Mouse (Mus musculus) liver, embryonic 13.5 days (tissue): ENCODE data around the gene Armh3. TPM values are rescaled to one million over a fixed set of nuclear protein-coding genes. Genes with fewer than 3 reads are reported as not detected.

Experiments used
- ATAC-seq: fragments of 200-750 bp; cut with Nextera tagmentation; 2 replicates; pipeline ENCODE4 v1.8.0; 2017; ENCODE audit warnings: low read depth, mild to moderate bottlenecking, moderate number of reproducible peaks, moderate library complexity
- DNase-seq: peaks from one replicate; pipeline ENCODE4 v3.0.0; 2022
- H3K27ac ChIP-seq: fragments of 300-500 bp; sonication (generic); 2 replicates; pipeline ENCODE4 v1.5.1; 2015; ENCODE audit warnings: moderate library complexity, mild to moderate bottlenecking, inconsistent platforms
- H3K27me3 ChIP-seq: fragments of 300-500 bp; sonication (generic); 2 replicates; pipeline ENCODE4 v1.6.1; 2015; ENCODE audit warnings: mild to moderate bottlenecking, inconsistent platforms
- H3K36me3 ChIP-seq: fragments of 300-500 bp; sonication (generic); 2 replicates; pipeline ENCODE4 v1.6.1; 2015; ENCODE audit warnings: mild to moderate bottlenecking, inconsistent platforms
- H3K4me1 ChIP-seq: fragments of 300-500 bp; sonication (generic); replicated peaks from 2 replicates; pipeline ENCODE4 v1.6.1; 2015; ENCODE audit warnings: inconsistent platforms
- H3K4me2 ChIP-seq: fragments of 300-500 bp; sonication (generic); 2 replicates; pipeline ENCODE4 v1.6.1; 2015; ENCODE audit warnings: inconsistent platforms, mild to moderate bottlenecking, moderate library complexity
- H3K4me3 ChIP-seq: fragments of 300-500 bp; sonication (generic); replicated peaks from 2 replicates; pipeline ENCODE4 v1.5.1; 2015; ENCODE audit warnings: mild to moderate bottlenecking, inconsistent platforms
- H3K9ac ChIP-seq: fragments of 300-500 bp; sonication (generic); 2 replicates; pipeline ENCODE4 v1.6.1; 2015; ENCODE audit warnings: mild to moderate bottlenecking, inconsistent platforms
- H3K9me3 ChIP-seq: fragments of 300-500 bp; sonication (generic); replicated peaks from 2 replicates; pipeline ENCODE4 v1.6.1; 2016; ENCODE audit warnings: inconsistent platforms
- WGBS: fragments of 180-500 bp; shearing (Covaris S2); methylation state at CpG from one replicate; pipeline ENCODE4 v1.1.7; 2015; ENCODE audit not compliant: insufficient replicate concordance; 5-methylcytosine and 5-hydroxymethylcytosine counted together
- polyA plus RNA-seq: library from polyadenylated mRNA; unstranded; fragments of >200 nt; fragmentation: Nextera tagmentation; extraction: Ambion mirVana; gene quantifications from 2 replicates; pipeline ENCODE4 v1.2.1, GENCODE M21; 2015

Armh3 gene
- polyA plus RNA-seq, 1 experiment from 2014 or later, result 4.3 TPM

DNA sequence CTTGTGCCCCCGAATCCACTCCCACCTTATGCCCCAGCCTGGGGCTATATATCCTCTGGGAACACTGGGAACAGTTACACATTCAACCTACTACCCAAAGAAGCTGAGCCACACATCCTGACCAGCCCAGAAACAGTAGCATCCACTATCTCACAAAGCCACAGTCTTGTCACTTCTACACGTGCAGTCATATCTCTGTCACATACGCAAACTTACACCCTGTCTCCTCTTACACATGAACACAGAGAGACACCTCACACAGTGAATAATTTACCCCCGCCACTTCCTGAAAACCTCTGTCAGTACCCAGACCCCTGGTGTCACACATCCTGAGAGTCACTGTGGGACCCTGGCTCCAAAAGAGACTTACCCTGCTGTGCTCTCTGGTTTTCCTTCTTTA lies 195.6 kb downstream of the Armh3 start:
- H3K27me3 ChIP-seq, result no peaks in the 10 kb centered on the region
- DNase-seq, result peak; percentile 32
- peak overlapping the region; percentile 65 for H3K4me2 ChIP-seq
- ATAC-seq, result peak; percentile 88
- H3K4me1 ChIP-seq, result peaks cover 39% of the 10 kb centered on the region
- peak overlapping the region; percentile 61 for H3K9ac ChIP-seq
- H3K4me3 ChIP-seq, result peak overlapping the region; percentile 38
- H3K27ac ChIP-seq, result peak overlapping the region; percentile 72
- WGBS, result 21% methylated on average over 4 of the region's 4 CpGs
- H3K9me3 ChIP-seq, result no peaks in the 10 kb centered on the region; the same call in 1 of the 2 replicates
- no peaks in the 10 kb centered on the region for H3K36me3 ChIP-seq

DNA sequence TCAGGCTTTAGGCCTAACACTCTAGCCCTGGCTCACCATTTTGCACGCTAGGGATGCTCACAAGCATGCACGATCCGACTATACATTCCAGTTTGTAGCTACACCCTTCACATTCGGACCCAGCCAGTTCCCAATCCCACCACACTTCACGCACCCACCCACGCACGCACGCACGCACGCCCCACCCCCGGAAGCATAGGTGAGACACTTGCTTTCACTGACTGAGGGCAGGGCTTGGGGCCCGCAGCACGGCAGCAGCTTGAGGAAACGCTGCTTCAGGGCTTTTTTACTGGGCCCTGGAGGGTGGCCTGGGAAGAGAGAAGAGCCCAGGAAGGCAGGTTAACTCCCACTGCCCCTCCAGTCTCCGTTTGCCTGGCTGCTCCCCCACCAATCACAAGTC lies 201.4 kb downstream of the Armh3 start:
- no peaks in the 10 kb centered on the region for H3K36me3 ChIP-seq
- no peaks in the 10 kb centered on the region; the same call in 1 of the 2 replicates for H3K9me3 ChIP-seq
- H3K4me1 ChIP-seq, result peaks cover 19% of the 10 kb centered on the region
- no peaks in the 10 kb centered on the region for H3K27me3 ChIP-seq
- DNase-seq (no peak), ATAC-seq (no peak)
- no peak overlapping the region for H3K27ac ChIP-seq
- no peak overlapping the region for H3K4me3 ChIP-seq
- H3K4me2 ChIP-seq, result no peak overlapping the region
- H3K9ac ChIP-seq, result no peak overlapping the region
- 84% methylated on average over 15 of the region's 15 CpGs for WGBS

DNA sequence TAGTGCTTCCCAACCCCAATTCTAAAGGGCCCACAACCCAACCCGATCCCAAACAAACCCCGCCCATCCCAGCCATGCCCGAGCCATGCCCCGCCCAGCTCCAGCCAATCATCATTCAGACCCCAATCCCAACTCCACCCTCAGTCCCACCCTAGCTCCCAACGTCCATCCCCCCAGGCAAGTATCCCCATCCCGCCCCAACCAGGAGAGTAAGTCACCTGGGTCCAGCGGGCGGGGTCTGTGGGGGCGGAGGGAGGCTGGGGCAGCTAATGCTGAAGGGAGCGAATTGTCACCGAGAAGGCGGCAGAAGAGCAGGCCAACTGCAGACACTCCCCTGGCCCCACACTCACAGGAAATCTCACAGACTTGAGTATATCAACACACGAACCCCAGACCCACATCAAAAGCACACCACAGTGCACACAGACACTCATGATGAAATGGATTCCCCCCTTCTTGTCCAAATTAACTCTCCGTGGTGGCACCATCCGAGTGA lies 202.2 kb downstream of the Armh3 start:
- H3K4me3 ChIP-seq, result peak overlapping the region; percentile 2; the same call in 1 of the 2 replicates
- WGBS, result 26% methylated on average over 15 of the region's 15 CpGs
- no peaks in the 10 kb centered on the region for H3K36me3 ChIP-seq
- H3K9ac ChIP-seq, result no peak overlapping the region
- ATAC-seq (peak; percentile 67), DNase-seq (peak; percentile 53)
- H3K27ac ChIP-seq, result no peak overlapping the region; the same call in 1 of the 2 replicates
- peaks cover 17% of the 10 kb centered on the region for H3K4me1 ChIP-seq
- peak overlapping the region; percentile 52 for H3K4me2 ChIP-seq
- no peaks in the 10 kb centered on the region; the same call in 1 of the 2 replicates for H3K9me3 ChIP-seq
- no peaks in the 10 kb centered on the region for H3K27me3 ChIP-seq

- Histone ChIP-seq H3K9me3 (no peaks in the 10 kb centered on the region; the same call in 1 of the 2 replicates), H3K4me2 (peak overlapping the region; percentile 52), H3K27ac (no peak overlapping the region), H3K27me3 (no peaks in the 10 kb centered on the region), H3K4me1 (peaks cover 24% of the 10 kb centered on the region), H3K4me3 (0 out of 2 replicates have a peak overlapping the region, but pooled peaks have one; percentile 2), H3K36me3 (no peaks in the 10 kb centered on the region), H3K9ac (no peak overlapping the region)
- DNase-seq, result no peak
- 32% methylated on average over 15 of the region's 15 CpGs for WGBS
- no peak for ATAC-seq
Measured at GRCm38 (mm10) chr19:45795406-45795944, 202.8 kb downstream of the Armh3 start.

DNA sequence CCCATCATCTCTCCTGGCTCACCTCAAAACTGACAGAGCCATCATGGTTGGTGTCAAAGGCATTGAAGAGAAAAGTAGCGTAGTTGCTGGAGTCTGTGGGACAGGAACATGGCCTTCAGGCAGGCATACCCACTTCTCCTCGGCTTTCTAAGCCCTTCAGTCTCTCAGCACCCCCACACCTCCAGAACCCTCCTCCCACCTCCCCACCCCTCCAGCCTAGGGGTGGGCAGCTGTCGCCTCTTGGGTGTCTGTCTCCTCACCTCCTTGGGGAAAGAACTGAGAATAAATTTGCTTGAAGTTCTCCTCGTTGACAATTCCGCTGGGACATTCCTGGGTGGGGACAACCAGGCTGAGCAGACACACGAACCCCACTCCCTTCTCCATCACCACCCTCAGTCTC lies 203.6 kb downstream of the Armh3 start:
- Histone ChIP-seq H3K9ac (no peak overlapping the region), H3K27ac (no peak overlapping the region), H3K36me3 (no peaks in the 10 kb centered on the region), H3K4me1 (peaks cover 31% of the 10 kb centered on the region), H3K27me3 (no peaks in the 10 kb centered on the region), H3K4me2 (no peak overlapping the region), H3K4me3 (no peak overlapping the region), H3K9me3 (no peaks in the 10 kb centered on the region; the same call in 1 of the 2 replicates)
- ATAC-seq (no peak), DNase-seq (no peak)
- 75% methylated on average over 6 of the region's 6 CpGs for WGBS

GRCm38 (mm10) chr19:45792404-45792803 lies 205.9 kb downstream of the Armh3 start:
- no peak overlapping the region for H3K4me2 ChIP-seq
- H3K27me3 ChIP-seq, result no peaks in the 10 kb centered on the region
- peak overlapping the region; percentile 29; the same call in 1 of the 2 replicates for H3K27ac ChIP-seq
- no peak overlapping the region for H3K4me3 ChIP-seq
- no peaks in the 10 kb centered on the region for H3K36me3 ChIP-seq
- no peaks in the 10 kb centered on the region for H3K9me3 ChIP-seq
- H3K9ac ChIP-seq, result no peak overlapping the region
- peaks cover 47% of the 10 kb centered on the region for H3K4me1 ChIP-seq
- DNase-seq (no peak), ATAC-seq (no peak)
- 77% methylated on average over 6 of the region's 6 CpGs for WGBS

DNA sequence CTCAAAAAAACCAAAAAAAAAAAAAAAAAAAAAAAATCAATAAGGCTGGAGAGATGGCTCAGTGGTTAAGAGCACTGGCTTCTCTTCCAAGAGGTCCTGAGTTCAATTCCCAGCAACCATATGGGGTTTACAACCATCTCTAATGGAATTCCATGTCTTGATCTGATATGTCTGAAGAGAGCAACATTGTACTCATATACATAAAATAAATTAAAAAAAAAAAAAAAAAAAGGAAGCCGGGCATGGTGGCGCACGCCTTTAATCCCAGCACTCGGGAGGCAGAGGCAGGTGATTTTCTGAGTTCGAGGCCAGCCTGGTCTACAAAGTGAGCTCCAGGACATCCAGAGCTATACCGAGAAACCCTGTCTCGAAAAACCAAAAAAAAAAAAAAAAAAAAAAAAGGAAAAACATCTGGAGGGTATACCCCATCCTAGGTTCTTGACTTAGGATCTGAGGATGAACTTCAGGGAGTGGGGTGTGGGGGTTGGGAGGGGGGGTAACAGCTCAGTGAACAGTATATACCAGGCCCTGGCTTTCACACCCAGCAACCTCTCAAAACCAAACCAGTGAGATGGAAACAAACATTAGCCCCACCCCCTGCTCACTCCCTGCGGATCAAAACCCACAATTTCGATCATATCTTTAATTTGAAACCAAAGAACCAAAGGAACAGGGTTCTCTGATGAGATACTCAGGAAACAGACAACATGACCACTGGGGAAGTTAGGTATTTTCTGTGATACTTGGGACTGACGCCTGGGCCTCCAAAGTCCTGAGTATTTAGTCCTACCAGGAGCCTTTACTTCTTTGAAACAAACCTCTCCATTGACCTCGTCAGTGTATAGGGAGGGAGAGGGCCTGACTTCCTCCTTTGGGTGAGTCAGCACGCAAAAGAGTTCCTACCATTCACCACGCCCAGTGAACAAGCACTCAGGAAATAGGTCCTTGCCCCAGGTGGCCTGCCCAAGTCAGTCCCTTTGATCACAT lies 208.1 kb downstream of the Armh3 start:
- H3K4me1 ChIP-seq, result peaks cover 38% of the 10 kb centered on the region
- H3K9ac ChIP-seq, result peak overlapping the region; percentile 37; the same call in 1 of the 2 replicates
- no peaks in the 10 kb centered on the region for H3K9me3 ChIP-seq
- WGBS, result 52% methylated on average over 13 of the region's 13 CpGs
- H3K4me3 ChIP-seq, result peak overlapping the region; percentile 15; the same call in 1 of the 2 replicates
- peak; percentile 97 for ATAC-seq
- H3K27me3 ChIP-seq, result no peaks in the 10 kb centered on the region
- H3K4me2 ChIP-seq, result peak overlapping the region; percentile 52
- DNase-seq, result peak; percentile 67
- no peaks in the 10 kb centered on the region for H3K36me3 ChIP-seq
- peak overlapping the region; percentile 92 for H3K27ac ChIP-seq

DNA sequence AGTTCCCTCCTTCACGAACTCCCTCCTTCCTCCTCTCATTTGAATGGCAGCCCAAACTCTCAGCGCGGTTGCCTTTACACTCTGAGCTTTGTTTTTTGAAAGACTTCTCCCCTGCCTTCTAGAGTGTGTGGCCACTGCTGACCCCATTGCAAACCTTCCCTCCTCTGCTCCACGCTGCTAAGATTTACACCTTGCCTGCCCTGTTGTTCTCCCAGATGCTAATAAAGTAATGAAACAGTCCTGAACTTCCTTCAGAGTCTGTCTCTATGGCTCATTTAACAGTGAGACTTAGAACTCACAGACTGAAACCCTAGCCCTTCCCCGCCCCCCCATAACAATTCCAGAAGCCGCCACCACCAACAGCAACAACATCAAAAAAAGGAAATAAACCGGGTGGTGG lies 208.9 kb downstream of the Armh3 start:
- no peak overlapping the region for H3K4me3 ChIP-seq
- no peak overlapping the region for H3K9ac ChIP-seq
- no peaks in the 10 kb centered on the region for H3K27me3 ChIP-seq
- no peaks in the 10 kb centered on the region for H3K36me3 ChIP-seq
- H3K4me1 ChIP-seq, result peaks cover 42% of the 10 kb centered on the region
- no peak for DNase-seq
- no peak overlapping the region for H3K4me2 ChIP-seq
- no peak for ATAC-seq
- WGBS, result 84% methylated on average over 7 of the region's 7 CpGs
- H3K27ac ChIP-seq, result peak overlapping the region; percentile 92
- H3K9me3 ChIP-seq, result no peaks in the 10 kb centered on the region

DNA sequence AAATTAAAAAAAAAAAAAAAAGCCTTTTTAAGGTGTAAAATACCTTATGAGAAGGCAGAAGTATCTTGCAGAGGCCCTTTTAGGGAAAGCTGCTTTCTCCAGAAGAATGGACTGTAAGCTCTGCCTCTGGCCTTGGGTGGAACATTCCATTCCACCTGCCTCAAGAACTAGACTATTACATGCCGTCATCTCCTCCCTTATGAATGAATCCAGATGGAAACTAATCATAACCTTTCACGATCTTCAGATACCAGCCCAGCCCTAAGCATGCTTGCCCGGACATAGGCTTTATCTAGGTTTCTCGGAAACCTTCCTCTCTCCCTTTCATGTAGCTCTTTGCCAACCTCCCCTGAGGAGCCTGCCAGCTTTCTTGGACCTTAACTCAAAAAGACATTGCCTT lies 210.0 kb downstream of the Armh3 start:
- no peaks in the 10 kb centered on the region for H3K27me3 ChIP-seq
- WGBS, result 40% methylated on average over 4 of the region's 4 CpGs
- no peak overlapping the region for H3K4me3 ChIP-seq
- peak overlapping the region; percentile 92; the same call in 1 of the 2 replicates for H3K27ac ChIP-seq
- H3K4me2 ChIP-seq, result no peak overlapping the region
- no peaks in the 10 kb centered on the region for H3K36me3 ChIP-seq
- DNase-seq (no peak), ATAC-seq (no peak)
- no peak overlapping the region for H3K9ac ChIP-seq
- H3K4me1 ChIP-seq, result peaks cover 47% of the 10 kb centered on the region
- H3K9me3 ChIP-seq, result no peaks in the 10 kb centered on the region

GRCm38 (mm10) chr19:45787450-45787849 lies 210.8 kb downstream of the Armh3 start:
- Histone ChIP-seq H3K36me3 (no peaks in the 10 kb centered on the region), H3K9ac (no peak overlapping the region), H3K4me2 (no peak overlapping the region), H3K4me1 (peaks cover 47% of the 10 kb centered on the region), H3K27me3 (no peaks in the 10 kb centered on the region), H3K27ac (no peak overlapping the region), H3K4me3 (no peak overlapping the region), H3K9me3 (no peaks in the 10 kb centered on the region)
- DNase-seq (no peak), ATAC-seq (no peak)
- 75% methylated on average over 3 of the region's 3 CpGs for WGBS

GRCm38 (mm10) chr19:45785470-45785869 lies 212.8 kb downstream of the Armh3 start:
- H3K4me1 ChIP-seq, result peaks cover 57% of the 10 kb centered on the region
- DNase-seq, result no peak

More at GRCm38 (mm10) chr19:45785470-45785869, 212.8 kb downstream of the Armh3 start:
- Histone ChIP-seq H3K27ac (no peak overlapping the region), H3K36me3 (peaks cover 10% of the 10 kb centered on the region), H3K4me3 (no peak overlapping the region), H3K9ac (no peak overlapping the region), H3K4me2 (no peak overlapping the region), H3K9me3 (no peaks in the 10 kb centered on the region), H3K27me3 (no peaks in the 10 kb centered on the region)
- 59% methylated on average over 3 of the region's 3 CpGs for WGBS
- no peak for ATAC-seq
